Mouse (Mus musculus) natural killer cell, adult 2 months (primary cell): ENCODE measurements around the gene Mrpl35.
"Not testable (repeated sequence)": the region's sequence is repeated elsewhere in the genome, so short reads cannot be mapped to it uniquely, and the experiment has no call there.

Source experiments
- DNase-seq, 2 experiments: peaks; one replicate each; pipeline ENCODE4 v3.0.0; 2022; ENCODE audit warnings: low spot score in 2 of 2

Gene Mrpl35

GRCm38 (mm10) chr6:71826869-71827268, at the start of gene Mrpl35:
Gene Mrpl35, minus strand, starts transcription at chr6:71826969.
- no peak for DNase-seq

- no peak for DNase-seq
Observed at GRCm38 (mm10) chr6:71871396-71871795, 44.6 kb upstream of the Mrpl35 start.

- no peak for DNase-seq
Observed at GRCm38 (mm10) chr6:71868809-71869208, 42.0 kb upstream of the Mrpl35 start.

GRCm38 (mm10) chr6:71867751-71868150, 41.0 kb upstream of the Mrpl35 start:
- no peak for DNase-seq

GRCm38 (mm10) chr6:71846906-71847305, 20.1 kb upstream of the Mrpl35 start:
- not testable (repeated sequence) for DNase-seq

- DNase-seq: no peak
Observed at GRCm38 (mm10) chr6:71840597-71841290, 14.0 kb upstream of the Mrpl35 start.

- no peak for DNase-seq
Observed at GRCm38 (mm10) chr6:71839815-71840214, 13.0 kb upstream of the Mrpl35 start.

GRCm38 (mm10) chr6:71836811-71837210, 10.0 kb upstream of the Mrpl35 start:
- no peak for DNase-seq

GRCm38 (mm10) chr6:71831581-71831960, 4.8 kb upstream of the Mrpl35 start:
- peak; percentile 92 to 94 for DNase-seq

GRCm38 (mm10) chr6:71830690-71831580, 4.2 kb upstream of the Mrpl35 start, which contains the start of gene Immt:
Gene Immt, plus strand, starts transcription at chr6:71831331.
- peak; percentile 95 to 96 for DNase-seq

- DNase-seq: no peak
Observed at GRCm38 (mm10) chr6:71829768-71830167, 3.0 kb upstream of the Mrpl35 start.

- DNase-seq: no peak
Observed at GRCm38 (mm10) chr6:71823961-71824360, 2.8 kb downstream of the Mrpl35 start.

- peak; percentile 84 to 87 for DNase-seq
Observed at GRCm38 (mm10) chr6:71823488-71823887, 3.3 kb downstream of the Mrpl35 start.

- no peak for DNase-seq
Observed at GRCm38 (mm10) chr6:71823085-71823484, 3.7 kb downstream of the Mrpl35 start.

GRCm38 (mm10) chr6:71819764-71820292, 6.9 kb downstream of the Mrpl35 start:
- DNase-seq: no peak

- no peak for DNase-seq
Observed at GRCm38 (mm10) chr6:71812820-71813219, 13.9 kb downstream of the Mrpl35 start.

- DNase-seq: no peak
Observed at GRCm38 (mm10) chr6:71809890-71810289, 16.9 kb downstream of the Mrpl35 start.

- DNase-seq: no peak
Observed at GRCm38 (mm10) chr6:71806713-71807112, 20.1 kb downstream of the Mrpl35 start.

GRCm38 (mm10) chr6:71804061-71804829, 22.5 kb downstream of the Mrpl35 start:
- peak; percentile 9 to 44 for DNase-seq

GRCm38 (mm10) chr6:71803609-71804008, 23.2 kb downstream of the Mrpl35 start:
- DNase-seq: no peak

GRCm38 (mm10) chr6:71801714-71802094, 25.1 kb downstream of the Mrpl35 start:
- DNase-seq: no peak
